Mouse (Mus musculus) c-Kit-positive CD71-negative TER-119-negative erythroid progenitor cells, embryonic 14.5 days (primary cell): ENCODE results near the gene Arhgef18.
A peak's percentile ranks its signal among the peaks of the same experiment; 100 is the strongest.

Experiments used
- DNase-seq: peaks from one replicate; pipeline ENCODE4 v3.0.0-alpha.2; 2013; ENCODE audit warnings: low read depth

The Arhgef18 gene

DNA sequence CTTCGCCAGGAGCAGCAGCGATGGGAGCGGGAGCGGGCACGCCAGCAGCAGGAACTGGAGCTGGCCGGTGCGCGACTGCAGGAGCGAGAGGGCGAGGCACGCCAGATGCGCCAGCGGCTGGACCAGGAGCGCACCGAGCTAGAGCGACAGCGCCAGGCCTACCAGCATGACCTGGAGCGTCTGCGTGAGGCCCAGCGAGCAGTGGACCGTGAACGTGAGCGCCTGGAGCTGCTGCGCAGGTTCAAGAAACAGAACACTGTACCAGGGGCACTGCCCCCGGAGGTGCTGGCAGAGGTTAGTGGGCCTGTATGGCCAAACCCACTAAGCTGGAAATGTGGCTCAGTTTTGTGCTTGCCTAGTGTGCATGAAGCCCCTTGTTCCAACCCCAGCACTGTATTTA, 59.2 kb downstream of the Arhgef18 start:
- DNase-seq, result no peak

DNA sequence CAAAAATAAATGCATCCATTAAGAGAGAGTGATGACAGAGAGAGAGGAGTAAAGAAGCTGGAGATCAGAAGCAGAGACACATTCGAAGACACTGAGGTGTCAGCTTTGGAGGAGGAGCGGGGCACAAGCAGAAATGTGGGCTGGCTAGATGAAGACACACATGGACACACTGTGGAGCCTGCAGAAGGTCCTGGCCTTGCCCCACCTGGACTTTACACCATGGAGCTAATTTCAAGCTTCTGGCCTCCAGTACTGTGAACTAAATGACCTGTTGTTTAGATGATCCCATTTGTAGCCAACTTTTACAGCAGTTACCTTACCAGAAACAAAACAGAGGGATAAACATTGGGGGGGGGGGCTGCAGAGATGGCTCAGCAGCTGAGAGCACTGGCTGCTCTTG, 70.4 kb downstream of the Arhgef18 start:
- DNase-seq, result no peak

DNA sequence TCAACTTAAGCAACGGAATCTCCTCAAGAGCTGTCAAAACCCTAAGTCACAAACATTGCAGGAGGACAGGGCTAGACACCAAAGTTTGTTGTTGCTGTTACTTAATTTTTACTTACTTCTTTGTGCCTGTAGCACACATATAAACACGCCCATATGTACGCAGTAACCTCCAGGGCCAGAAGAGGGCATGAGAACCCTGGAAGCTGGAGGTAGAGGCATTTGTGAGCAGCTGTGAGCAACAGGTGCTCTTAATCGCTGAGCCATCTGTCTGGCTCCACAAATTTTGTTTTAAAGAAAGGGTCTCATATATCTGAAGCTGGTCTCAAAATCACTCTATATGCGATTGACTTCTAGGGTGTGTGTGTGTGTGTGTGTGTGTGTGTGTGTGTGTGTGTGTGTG, 71.5 kb downstream of the Arhgef18 start:
- peak; percentile 41 for DNase-seq

DNA sequence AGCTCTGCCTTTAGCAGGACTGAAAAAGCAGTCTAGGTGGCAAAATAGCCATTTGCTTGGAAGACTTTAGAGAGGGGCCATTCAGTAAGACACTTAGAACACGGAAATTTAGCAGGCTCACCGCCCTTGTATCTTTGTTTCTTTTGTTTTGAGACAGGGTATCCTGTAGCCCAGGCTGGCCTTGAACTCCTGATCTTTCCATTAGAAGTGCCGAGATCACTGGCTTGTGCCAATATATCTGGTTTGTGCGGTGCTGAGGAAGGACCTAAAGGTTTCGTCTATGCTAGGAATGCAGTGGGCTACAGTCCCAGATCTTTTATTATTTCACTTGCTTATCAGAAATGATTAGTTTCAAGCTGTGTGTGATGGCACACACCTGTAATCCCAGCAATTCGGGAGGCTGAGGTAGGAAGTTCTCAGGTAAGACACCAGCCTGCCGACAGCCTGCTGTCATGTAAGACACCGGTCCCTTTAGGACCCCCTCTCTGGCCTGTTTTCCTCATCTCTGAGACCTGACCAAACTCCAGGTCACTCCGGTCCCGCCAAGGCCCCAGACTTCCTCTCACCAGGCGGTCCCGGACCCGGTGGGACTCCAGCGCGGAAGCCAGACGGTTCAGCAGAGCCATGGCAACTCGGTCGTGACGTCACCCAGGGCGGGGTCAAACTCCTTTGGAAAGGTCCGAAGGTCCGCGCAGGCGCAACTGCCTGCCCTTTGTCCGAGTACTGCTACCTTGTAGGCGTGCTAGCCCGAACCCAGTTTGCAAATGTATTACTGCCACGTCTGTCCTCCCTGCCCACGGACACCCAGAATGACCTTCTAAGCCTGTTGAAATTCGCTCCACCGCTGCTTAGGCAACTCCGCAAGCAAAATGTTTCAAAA, 74.4 kb downstream of the Arhgef18 start, which contains the start of gene Pex11g:
Pex11g (minus strand) TSS at position 675 of the 880 bp plus-strand sequence.
- peak; percentile 97 for DNase-seq

DNA sequence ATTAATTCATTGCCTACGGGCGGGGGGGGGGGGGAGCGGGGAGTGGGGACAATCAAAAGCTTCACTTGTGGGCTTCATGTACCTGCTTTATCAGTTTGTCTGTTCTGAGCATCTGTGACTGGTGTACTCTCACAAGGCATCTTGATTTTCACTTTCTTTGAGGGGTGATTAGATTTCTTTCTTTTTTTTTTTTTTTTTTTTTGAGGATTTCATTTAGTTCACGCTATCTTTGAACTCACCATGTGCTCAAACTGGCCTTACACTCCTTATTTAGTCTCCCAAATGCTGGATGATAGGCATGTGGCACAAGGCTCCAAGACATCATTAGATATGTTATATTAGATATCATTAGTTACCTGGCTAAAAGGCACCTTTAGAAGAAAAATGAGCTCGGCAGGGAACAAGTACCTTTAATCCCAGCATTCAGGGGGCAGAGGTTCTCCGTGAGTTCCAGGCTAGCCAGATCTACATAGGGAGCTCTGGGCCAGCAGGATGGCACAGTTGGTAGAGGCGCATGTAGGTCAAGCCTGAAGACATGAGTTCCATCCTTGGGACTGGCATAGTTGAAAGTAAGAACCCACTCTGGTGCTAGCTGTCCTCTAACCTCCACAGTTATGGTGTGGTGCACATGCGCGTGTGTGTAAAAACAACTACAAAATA, 75.2 kb downstream of the Arhgef18 start:
- no peak for DNase-seq

DNA sequence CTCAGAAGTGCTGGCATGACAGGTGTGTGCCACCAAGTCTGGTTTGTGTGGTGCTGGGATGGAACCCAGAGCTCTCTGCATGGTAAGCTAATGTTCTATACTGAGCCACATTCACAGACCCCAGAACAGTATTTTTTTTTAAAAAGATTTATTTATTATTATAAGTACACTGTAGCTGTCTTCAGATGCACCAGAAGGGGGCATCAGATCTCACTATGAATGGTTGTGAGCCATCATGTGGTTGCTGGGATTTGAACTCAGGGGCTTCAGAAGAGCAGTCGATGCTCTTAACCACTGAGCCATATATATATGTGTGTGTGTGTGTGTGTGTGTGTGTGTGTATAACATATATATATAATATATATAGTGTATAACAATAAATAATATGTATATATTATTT, 76.0 kb downstream of the Arhgef18 start:
- DNase-seq, result no peak

DNA sequence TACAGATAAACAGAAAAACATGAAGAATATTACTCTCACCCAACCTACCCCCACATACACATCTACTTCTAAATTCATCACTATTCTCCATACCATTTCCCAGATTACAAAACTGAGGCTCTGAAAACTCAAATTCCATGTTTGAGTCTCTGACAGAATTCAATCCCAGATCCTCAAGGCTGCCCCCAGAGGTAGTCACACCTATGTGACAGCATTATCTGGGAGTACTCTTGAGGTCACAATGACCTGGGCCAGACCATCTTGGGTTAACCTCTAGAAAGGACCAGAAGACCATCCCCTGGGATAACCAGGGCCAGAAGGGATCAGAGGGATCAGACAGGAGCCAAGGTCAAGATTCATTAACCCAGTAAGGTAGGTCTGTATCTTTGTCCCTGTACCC, 77.8 kb downstream of the Arhgef18 start, which contains the start of gene Tex45:
Tex45 (plus strand) TSS at position 301 of the 400 bp plus-strand sequence.
- no peak for DNase-seq

DNA sequence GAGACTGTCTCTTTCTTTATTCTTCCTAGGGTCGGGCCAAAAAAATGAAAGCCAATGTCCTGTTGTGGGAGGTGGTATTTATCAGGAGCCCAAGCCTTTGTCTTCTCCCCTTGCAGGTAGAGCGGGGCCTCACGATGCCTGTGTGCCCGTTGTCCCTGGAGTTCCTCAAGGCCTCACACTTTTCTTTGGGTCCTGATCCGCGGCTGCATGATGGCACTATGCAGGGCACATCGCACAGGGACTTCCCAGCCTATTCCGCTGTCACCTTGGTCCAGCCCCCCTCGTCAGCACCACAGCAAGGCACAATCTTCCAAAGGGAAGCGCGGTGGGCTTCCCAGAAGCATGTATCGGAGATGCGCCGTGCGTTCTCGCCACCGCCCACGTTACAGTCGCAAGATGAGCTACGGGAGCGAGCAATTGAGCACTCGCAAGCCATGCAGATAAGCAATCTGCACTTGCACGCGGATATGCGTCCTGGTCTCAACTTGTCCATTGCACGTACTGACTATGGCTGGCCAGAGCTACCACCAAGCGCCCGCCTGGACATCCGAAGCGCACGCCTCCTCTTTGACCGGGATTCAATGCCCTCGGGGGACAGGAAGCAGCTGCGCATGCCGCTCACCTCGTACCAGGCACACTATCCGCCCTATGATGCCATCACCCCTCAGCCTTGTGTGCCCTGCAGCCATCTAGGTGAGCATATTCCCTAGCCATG, 83.1 kb downstream of the Arhgef18 start:
- DNase-seq, result no peak

DNA sequence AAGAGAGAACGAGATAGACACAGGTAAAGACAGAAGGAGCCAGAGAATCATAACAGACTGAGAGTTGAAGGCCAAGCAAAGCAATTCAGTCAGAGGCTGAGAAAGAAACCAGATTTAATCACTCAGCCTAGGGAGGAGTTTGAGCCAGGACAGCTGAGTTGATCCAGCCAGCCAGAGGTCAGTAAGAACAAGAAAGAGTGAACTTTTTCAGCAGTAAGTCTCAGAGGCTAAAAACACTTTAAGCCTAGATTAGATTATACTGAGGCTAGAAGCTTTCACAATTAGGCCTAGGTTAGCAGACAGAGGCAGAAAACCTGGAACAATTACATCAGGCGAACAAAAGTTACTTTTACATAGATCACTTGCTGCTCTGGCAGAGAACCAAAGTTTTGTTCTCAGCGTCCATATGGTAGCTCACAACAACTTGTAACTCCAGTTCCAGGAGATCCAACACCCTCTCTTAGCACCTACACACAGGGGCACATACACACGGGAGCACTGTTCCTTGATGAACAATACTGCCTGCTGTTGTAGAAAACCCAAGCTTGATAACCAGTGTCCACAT, 87.5 kb downstream of the Arhgef18 start:
- no peak for DNase-seq

DNA sequence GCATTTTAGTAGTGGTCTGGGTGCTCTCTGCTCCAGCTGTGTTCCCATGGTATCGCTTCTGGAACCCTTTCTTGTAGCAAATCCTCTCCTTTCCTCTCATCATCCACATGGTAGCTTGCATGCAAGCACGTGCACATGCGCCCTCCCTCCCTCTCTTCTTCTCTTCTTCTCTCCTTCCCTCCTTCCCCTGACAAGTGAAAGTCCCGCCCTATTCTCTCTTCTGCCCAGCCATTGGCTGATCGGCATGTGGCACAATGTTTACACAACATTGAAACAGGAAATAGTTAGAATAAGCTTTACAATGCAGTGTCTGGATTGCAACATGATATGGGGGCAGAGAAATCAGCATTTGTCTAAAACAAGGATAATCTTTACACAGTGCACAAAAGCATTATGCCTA, 88.8 kb downstream of the Arhgef18 start:
- no peak for DNase-seq

DNA sequence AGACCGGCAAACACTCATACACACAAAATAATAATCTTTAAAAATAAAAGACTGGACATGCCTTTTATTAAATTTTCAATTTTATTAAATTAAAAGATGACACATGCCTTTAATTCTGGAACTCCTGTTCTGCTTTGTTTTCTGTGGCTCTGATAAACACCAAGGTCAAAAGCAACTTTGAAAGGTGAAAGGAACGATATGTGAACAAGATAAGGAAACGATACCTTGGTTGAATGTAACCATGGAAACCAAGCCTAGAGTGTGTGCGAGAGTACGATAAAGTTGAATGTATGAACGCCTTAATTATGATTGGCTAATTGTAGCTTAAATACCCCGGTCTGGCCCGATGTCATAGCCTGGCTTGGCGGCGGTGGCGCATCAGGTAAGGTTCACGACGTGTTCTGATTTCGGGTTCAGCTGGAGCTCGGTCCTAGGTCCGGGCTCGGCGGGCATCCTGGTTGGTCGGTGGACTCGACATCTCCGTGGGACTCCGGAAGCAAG, 89.5 kb downstream of the Arhgef18 start:
- DNase-seq, result no peak

DNA sequence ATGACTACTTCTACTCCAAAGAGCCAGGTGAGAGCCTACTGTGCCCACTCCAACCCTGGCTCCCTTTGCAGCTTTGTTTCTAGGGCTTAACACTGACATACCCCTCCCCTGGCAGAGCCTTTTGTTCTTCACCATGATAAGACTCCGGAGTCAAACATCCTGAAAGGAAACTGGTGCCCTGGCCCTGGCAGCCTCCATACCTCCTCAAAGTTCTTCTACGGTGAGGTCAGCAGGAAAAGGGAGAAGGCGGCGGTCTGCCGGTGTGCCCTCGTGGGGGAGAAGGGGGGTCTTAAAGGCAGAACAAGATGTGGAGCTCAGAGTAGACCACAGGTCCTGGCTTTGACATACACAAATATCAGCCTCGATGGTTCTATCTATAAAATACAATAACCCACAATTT, 90.7 kb downstream of the Arhgef18 start:
- no peak for DNase-seq

DNA sequence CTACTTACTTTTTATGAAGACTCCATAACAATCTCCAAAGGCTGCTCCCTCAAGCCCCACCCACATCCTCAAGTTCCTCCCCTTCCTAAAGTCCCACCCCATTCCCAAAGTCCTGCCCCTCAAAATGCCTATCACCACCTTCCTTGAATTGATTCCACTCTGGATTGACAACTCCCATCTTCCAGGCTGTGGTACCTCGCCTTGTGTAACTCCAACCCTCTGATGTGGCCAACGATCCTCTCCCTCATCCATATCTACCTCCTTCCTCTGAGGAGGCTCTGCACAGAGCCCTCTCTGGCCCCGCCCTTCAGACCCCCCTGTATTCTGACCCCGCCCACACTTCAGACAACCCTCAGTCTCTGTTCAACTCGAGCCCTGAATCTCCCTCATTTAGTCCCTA, 92.4 kb downstream of the Arhgef18 start:
- DNase-seq, result no peak

DNA sequence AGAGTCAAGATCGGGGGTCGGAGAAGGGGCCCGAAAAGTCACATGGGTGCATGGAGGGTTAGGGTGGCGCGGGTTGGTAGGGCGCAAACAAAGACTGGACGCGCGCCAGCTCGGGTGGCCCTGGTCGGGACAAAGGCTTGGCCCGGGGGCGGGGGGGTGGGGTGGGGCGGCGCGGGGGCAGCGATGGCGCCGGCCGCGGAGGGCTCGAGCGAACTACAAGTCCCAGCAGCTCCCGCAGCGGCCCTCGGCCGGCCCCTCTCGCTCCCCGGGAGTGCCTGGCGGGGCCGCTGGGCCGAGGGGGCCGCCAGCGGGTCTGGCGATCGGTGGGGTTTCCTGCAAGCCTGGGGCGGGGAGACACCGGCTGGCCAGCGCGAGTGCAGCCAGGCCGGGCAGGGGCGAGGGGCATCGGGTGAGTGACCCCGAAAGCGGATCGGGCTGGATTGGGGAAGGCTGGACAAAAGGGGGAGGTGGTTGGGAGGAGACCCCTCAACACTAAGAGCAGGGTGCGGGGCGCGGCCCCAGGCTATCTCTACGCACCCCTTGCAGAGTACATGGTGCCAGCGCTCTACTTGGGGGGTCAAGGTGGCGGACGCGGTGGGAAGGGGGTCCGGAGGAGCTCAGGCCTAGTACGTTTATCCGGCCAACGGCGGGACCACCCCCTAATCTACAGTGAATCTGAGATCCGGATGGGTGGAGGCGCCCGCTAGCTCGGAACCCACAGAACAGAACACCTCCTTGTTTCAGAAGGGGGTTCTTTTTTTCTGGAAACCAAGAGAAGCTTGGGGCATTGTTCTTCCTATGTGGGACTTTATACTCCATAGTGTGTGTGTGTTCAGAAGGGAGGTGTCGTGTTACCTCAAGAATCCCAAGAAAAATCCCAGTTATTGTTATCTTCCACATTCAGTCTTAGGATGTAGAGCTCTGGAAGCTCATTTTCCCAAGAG, 100.4 kb downstream of the Arhgef18 start, which contains the start of gene Zfp358:
Zfp358 (plus strand) TSS at position 238 of the 944 bp plus-strand sequence.
- no peak for DNase-seq

DNA sequence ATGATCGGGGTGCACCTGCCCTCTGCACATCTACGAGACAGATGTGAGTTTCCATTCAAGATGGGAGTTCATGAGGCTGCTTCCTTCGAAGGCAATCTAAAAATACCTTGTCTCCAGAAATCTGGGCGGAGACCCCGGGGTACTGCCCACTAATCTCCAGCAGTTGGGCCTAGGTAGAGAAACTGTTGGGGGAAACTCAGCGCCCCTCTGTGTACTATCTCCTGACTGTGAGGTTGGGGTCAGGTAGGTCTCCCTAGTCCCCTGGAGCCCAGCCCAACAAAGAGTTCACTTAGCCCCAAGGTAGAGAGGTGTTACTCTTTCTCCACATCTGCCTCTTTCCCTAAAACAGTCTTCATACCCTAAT, 101.0 kb downstream of the Arhgef18 start:
- DNase-seq, result no peak

DNA sequence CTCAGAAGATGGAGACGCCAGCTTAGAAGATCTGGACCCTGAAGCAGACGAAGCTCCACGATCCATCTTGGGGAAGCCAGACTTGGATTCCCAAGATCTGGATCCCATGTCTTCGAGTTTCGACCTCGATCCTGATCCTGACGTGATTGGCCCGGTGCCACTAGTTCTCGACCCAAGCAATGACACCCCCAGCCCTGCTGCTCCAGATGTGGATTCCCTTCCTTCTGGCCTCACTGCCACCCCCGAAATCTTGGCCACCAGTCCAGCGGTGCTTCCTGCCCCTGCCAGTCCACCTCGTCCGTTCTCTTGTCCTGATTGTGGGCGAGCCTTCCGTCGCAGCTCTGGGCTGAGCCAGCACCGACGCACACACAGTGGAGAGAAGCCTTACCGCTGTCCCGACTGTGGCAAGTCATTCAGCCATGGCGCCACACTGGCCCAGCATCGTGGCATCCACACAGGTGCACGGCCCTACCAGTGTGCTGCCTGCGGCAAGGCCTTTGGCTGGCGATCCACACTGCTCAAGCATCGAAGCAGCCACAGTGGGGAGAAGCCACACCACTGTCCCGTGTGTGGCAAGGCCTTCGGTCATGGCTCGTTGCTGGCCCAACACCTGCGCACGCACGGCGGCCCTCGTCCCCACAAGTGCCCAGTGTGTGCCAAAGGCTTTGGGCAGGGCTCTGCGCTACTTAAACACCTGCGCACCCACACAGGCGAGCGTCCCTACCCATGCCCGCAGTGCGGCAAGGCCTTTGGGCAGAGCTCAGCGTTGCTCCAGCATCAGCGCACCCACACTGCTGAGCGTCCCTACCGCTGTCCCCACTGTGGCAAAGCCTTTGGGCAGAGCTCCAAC, 103.0 kb downstream of the Arhgef18 start:
- no peak for DNase-seq

DNA sequence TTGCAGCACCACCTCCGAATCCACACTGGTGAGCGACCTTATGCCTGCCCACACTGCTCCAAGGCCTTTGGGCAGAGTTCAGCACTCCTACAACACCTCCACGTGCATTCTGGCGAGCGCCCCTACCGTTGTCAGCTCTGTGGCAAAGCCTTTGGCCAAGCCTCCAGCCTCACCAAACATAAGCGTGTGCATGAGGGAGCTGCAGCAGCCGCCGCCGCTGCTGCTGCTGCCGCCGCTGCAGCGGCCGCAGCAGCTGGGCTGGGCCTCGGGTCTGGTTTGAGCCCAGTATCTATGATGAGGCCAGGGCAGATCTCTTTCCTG, 103.6 kb downstream of the Arhgef18 start:
- no peak for DNase-seq

DNA sequence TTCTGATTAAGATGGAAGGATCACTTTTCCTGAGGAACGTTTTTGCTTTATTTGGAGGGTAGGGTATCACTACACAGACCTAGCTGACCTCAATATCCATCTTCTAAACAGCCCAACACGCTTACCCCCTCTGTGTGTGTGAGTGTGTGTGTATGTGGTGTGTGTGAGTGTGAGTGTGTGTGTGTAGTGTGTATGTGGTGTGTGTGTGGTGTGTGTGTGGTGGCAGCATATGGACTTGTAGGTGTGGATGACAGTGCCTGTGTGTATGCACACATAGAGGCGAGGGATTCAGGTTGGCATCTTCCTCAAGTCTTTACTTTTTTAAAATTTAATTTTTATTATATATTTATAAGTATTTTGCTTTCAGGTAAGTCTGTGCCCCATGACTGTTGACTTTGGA, 105.8 kb downstream of the Arhgef18 start:
- no peak for DNase-seq

DNA sequence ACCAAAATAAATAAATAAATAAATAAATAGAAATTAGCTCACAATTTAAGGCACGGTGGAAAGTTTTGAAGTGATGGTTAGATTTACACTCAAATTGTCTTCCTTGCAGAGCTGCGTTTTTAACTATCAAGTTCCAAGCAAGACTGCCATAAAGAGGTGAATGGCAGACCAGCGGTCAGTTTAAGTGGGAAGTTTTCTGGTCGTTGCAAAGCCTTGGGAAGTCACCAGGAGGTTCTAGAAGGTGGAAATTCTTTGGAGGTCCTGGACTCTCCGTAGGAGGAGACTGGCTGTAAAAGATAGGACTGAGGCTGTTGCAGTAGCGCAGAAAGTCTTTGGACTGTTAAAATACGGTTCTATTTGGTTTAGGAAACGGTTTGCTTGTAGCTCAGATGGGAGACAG, 106.9 kb downstream of the Arhgef18 start:
- DNase-seq, result no peak
